Mouse (Mus musculus): ENCODE results near the gene Vash2. TPM values are rescaled to one million over a fixed set of nuclear protein-coding genes. Genes with fewer than 3 reads are reported as not detected.

Vash2 gene
- total and polyA plus RNA-seq, 3 experiments, result 0.04 to 0.17 (median 0.16) TPM

DNA sequence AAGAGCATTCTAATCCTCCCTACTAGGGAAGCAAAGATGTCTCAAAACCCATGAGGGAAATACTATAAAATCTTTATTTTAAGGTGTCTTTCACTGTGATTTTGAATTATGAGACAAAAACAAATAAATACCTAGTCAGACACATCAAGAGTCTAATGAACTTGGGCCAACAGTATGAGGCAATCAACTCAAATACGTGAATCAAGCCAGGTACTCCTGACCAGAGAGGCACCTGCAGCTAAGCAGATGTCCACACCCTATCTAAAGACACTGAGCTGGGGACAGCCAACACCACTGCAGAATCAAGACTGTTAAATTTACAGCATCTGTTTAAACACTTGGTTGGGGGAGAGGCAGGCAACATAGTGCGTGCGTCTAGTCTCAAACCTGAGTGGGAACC is 75.0 kb downstream of the Vash2 start:
- Histone ChIP-seq H3K27me3 (replicated peaks) (no peaks in the 10 kb centered on the region), H3K9me3 (replicated peaks; ENCODE audit: low read length) (no peaks in the 10 kb centered on the region), H3K4me2 (ENCODE audit: insufficient read depth, low read depth, poor library complexity, severe bottlenecking) (no peak overlapping the region), H3K36me3 (replicated peaks in 1 of 2; ENCODE audit: control insufficient read depth in 1 of 2, insufficient read depth in 1 of 2, low read length in 1 of 2) (peaks cover 12 to 51% of the 10 kb centered on the region in 2 experiments), H3K79me2 (replicated peaks; ENCODE audit: control insufficient read depth, extremely low read depth, insufficient read depth, poor library complexity, severe bottlenecking) (no peaks in the 10 kb centered on the region), H3K9ac (ENCODE audit: insufficient read depth, low read depth) (no peak overlapping the region), H3K4me1 (ENCODE audit: control insufficient read depth in 1 of 2, insufficient read depth in 2 of 2) (peaks cover 0 to 6% of the 10 kb centered on the region in 2 experiments; a peak in 1 of 4 replicates), H3K4me3 (replicated peaks in 1 of 3; ENCODE audit: low read depth in 2 of 3, low read length in 2 of 3, poor library complexity in 1 of 3) (no peak overlapping the region), H3K27ac (ENCODE audit: insufficient read depth, low read depth) (no peak overlapping the region)
- DNase-seq (ENCODE audit: extremely low read depth), result no peak
- dilution Hi-C loops (cut with MboI; ENCODE audit: extremely low pct_ligation_motif_present, extremely low pct_unique_long_range_greater_than_20kb, low sequenced_read_pairs) (no loop called here), in situ Hi-C loops (cut with MboI; ENCODE audit: low pct_ligation_motif_present, low pct_unique_long_range_greater_than_20kb, low sequenced_read_pairs) (no loop called here)
- TF ChIP-seq USF1 (IDR thresholded peaks at IDR 0.05; ENCODE audit: low read depth, low read length), result no peak

DNA sequence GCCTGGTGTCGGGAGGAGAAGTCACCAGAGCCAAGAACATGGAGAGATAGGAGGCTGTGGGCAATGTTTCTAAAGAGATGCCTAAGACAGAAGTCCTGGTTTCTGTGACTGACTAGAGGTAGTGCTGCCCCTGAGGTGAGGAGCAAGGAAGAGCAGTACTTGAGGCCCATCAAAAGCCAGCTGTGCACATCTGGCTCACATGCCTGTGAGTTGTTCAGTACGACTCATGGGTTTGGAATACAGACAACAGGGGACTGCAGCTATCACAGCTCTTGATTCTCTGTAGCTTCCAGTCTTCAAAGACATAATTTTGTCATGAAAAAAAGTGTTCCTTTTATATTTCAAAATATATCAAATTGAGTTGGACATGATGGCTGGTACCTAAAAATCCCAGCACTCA is 78.0 kb downstream of the Vash2 start:
- TF ChIP-seq HCFC1 (IDR thresholded peaks at IDR 0.05; ENCODE audit: low read depth, low read length) (no peak), JUN (IDR thresholded peaks at IDR 0.05; ENCODE audit: insufficient read depth, low read depth, low read length) (no peak), TBP (conservative IDR thresholded peaks at IDR 0.05; ENCODE audit: low read depth, low read length) (no peak), KAT2A (IDR thresholded peaks at IDR 0.05; ENCODE audit: insufficient replicate concordance, low read length) (no peak)
- H3K4me2 ChIP-seq (ENCODE audit: insufficient read depth, low read depth, poor library complexity, severe bottlenecking), result no peak overlapping the region
- H3K36me3 ChIP-seq (replicated peaks in 1 of 2; ENCODE audit: control insufficient read depth in 1 of 2, insufficient read depth in 1 of 2, low read length in 1 of 2), result peaks cover 29 to 71% of the 10 kb centered on the region in 2 experiments
- H3K27ac ChIP-seq (ENCODE audit: insufficient read depth, low read depth), result no peak overlapping the region
- dilution Hi-C loops (cut with MboI; ENCODE audit: extremely low pct_ligation_motif_present, extremely low pct_unique_long_range_greater_than_20kb, low sequenced_read_pairs) (no loop called here), in situ Hi-C loops (cut with MboI; ENCODE audit: low pct_ligation_motif_present, low pct_unique_long_range_greater_than_20kb, low sequenced_read_pairs) (no loop called here)
- peaks cover 0 to 6% of the 10 kb centered on the region in 2 experiments; a peak in 1 of 4 replicates for H3K4me1 ChIP-seq (ENCODE audit: control insufficient read depth in 1 of 2, insufficient read depth in 2 of 2)
- H3K9me3 ChIP-seq (replicated peaks; ENCODE audit: low read length), result no peaks in the 10 kb centered on the region
- H3K4me3 ChIP-seq (replicated peaks in 1 of 3; ENCODE audit: low read depth in 2 of 3, low read length in 2 of 3, poor library complexity in 1 of 3), result no peak overlapping the region
- H3K9ac ChIP-seq (ENCODE audit: insufficient read depth, low read depth), result no peak overlapping the region
- DNase-seq (ENCODE audit: extremely low read depth), result no peak
- H3K79me2 ChIP-seq (replicated peaks; ENCODE audit: control insufficient read depth, extremely low read depth, insufficient read depth, poor library complexity, severe bottlenecking), result no peaks in the 10 kb centered on the region
- no peaks in the 10 kb centered on the region for H3K27me3 ChIP-seq (replicated peaks)

DNA sequence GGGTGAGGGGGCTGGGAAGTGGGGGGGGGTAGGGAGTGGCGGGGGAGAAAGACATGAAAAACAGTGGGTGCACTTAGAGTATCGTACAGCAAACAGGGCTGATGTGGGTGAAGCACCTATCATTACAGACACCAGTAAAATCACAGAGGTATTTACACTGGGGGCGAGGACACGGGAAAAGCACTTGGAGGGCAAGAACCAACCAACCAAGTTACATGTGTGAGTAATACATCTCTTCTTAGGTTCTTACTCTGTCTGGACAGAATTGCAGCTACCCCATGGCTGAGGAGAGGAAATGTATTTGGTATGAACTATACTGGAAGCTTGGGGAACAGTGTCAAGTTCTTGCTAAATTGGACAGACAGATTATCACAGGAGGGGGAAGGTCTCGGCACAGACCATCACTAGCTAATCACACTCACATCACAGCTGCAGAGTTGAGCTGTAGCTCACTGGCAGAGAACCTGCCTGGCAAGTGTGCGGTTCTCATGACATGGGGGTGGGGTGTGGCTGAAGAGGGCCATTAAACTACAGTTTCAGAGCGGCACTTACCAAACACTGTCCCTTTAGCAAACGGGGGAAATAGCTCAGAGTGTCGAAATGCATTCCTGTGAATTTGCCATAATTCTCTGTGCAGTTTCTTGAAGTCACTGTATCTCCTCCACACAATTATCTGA is 80.1 kb downstream of the Vash2 start:
- Histone ChIP-seq H3K4me3 (replicated peaks in 1 of 3; ENCODE audit: low read depth in 2 of 3, low read length in 2 of 3, poor library complexity in 1 of 3) (no peak overlapping the region), H3K36me3 (replicated peaks in 1 of 2; ENCODE audit: control insufficient read depth in 1 of 2, insufficient read depth in 1 of 2, low read length in 1 of 2) (peaks cover 23 to 65% of the 10 kb centered on the region in 2 experiments), H3K27ac (ENCODE audit: insufficient read depth, low read depth) (no peak overlapping the region), H3K79me2 (replicated peaks; ENCODE audit: control insufficient read depth, extremely low read depth, insufficient read depth, poor library complexity, severe bottlenecking) (no peaks in the 10 kb centered on the region), H3K4me2 (ENCODE audit: insufficient read depth, low read depth, poor library complexity, severe bottlenecking) (no peak overlapping the region), H3K9ac (ENCODE audit: insufficient read depth, low read depth) (no peak overlapping the region), H3K4me1 (ENCODE audit: control insufficient read depth in 1 of 2, insufficient read depth in 2 of 2) (peaks cover 0 to 6% of the 10 kb centered on the region in 2 experiments; a peak in 1 of 4 replicates), H3K9me3 (replicated peaks; ENCODE audit: low read length) (no peaks in the 10 kb centered on the region), H3K27me3 (replicated peaks) (no peaks in the 10 kb centered on the region)
- no peak for DNase-seq (ENCODE audit: extremely low read depth)
- TF ChIP-seq BHLHE40 (IDR thresholded peaks at IDR 0.05; ENCODE audit: low read depth, low read length) (no peak), RCOR1 (conservative IDR thresholded peaks at IDR 0.05; ENCODE audit: low read depth, low read length) (no peak), ZMIZ1 (IDR thresholded peaks at IDR 0.05; ENCODE audit: low read depth, low read length) (no peak), ZKSCAN1 (IDR thresholded peaks at IDR 0.05; ENCODE audit: borderline replicate concordance, low read depth, low read length) (no peak), EP300 (IDR thresholded peaks at IDR 0.05; ENCODE audit: low read length) (no peak)
- in situ Hi-C loops (cut with MboI; ENCODE audit: low pct_ligation_motif_present, low pct_unique_long_range_greater_than_20kb, low sequenced_read_pairs) (no loop called here), dilution Hi-C loops (cut with MboI; ENCODE audit: extremely low pct_ligation_motif_present, extremely low pct_unique_long_range_greater_than_20kb, low sequenced_read_pairs) (no loop called here)
